15 mouse cellular contexts compared by ENCODE assay signal in the genomic region with DNA sequence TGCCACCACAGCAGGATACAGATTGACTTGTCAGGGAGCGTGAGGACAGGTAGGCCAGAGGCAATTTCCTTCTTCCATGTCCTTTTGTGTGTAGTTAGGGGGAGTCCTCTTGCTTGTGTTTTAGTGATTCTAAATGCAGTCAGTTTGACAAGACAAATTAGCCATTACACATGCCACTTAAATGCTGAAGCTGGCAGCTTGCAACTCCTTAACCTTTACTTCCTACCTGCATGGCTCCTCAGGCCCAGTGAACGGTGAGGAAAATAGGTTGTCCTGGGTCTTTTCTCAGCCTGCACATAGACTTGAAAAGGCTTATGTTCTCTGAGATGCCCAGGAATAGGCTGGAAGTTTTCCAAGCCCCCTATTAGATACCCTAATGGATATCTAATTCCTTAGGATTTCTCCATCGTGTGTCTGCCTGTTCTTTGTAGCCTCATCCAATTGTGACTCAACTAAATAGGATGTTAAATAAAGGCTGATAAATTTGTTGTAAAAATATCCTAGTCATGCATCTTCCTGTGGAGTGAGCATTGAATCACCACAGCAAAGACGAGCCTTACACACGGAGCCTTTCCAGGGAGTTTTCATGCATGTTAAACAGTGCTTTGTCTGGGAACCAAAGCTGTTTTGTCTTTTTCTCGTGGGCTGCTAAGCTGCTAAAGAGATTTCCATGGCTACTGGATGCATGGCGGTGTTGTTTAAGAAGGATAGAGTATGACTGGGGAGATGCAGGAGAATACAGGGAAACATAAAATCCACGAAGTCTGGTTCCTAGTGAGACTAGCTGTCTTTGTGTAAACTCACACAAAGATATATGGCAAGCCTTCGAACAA. TPM values are rescaled to one million over a fixed set of nuclear protein-coding genes. Genes with fewer than 3 reads are reported as not detected.
A peak's percentile ranks its signal among the peaks of the same experiment; 100 is the strongest.
DNase-seq lines count a peak whose midpoint lies in the region; ATAC-seq lines count a peak whose summit lies in the region.
"Had no signal": no experiment of that assay in that cellular context is flagged by ENCODE, and none has a peak within 500 bp of the region (broad histone marks: within the 10 kb centered on the region; RNA-seq: fewer than 3 reads in every experiment).

No protein-coding gene starts in this region.

- 12% methylated on average over 9 of the region's 9 CpGs for WGBS in forebrain, embryonic 15.5 days
- 17% methylated on average over 9 of the region's 9 CpGs for WGBS in hindbrain, embryonic 16.5 days
- WGBS in midbrain, embryonic 16.5 days = 11% methylated on average over 9 of the region's 9 CpGs

- peaks cover 9% of the 10 kb centered on the region for H3K4me1 ChIP-seq in forebrain, embryonic 15.5 days
- H3K4me1 ChIP-seq in hindbrain, embryonic 16.5 days (ENCODE audit: control insufficient read depth, insufficient read depth, low read depth, low read length) = peaks cover 4% of the 10 kb centered on the region; the same call in 1 of the 2 replicates
- H3K4me1 ChIP-seq in midbrain, embryonic 16.5 days (ENCODE audit: control insufficient read depth, insufficient read depth, low read length) = peaks cover 4% of the 10 kb centered on the region
- H3K4me1 ChIP-seq: limb, embryonic 15.5 days had no signal

- H3K4me2 ChIP-seq in forebrain, embryonic 15.5 days (replicated peaks) = no peak overlapping the region
- no peak overlapping the region for H3K4me2 ChIP-seq in hindbrain, embryonic 16.5 days (ENCODE audit: low read length)
- H3K4me2 ChIP-seq in midbrain, embryonic 16.5 days (ENCODE audit: low read length) = no peak overlapping the region
- H3K4me2 ChIP-seq: limb, embryonic 15.5 days had no signal

- H3K9me3 ChIP-seq in forebrain, embryonic 15.5 days = no peaks in the 10 kb centered on the region
- no peaks in the 10 kb centered on the region for H3K9me3 ChIP-seq in hindbrain, embryonic 16.5 days (ENCODE audit: control insufficient read depth, low read length)
- no peaks in the 10 kb centered on the region for H3K9me3 ChIP-seq in midbrain, embryonic 16.5 days (replicated peaks; ENCODE audit: control insufficient read depth, low read length, poor library complexity, severe bottlenecking)
- H3K9me3 ChIP-seq: limb, embryonic 15.5 days had no signal

- ATAC-seq in forebrain, embryonic 15.5 days (replicated peaks) = peak; percentile 60; the same call in 1 of the 2 replicates
- peak; percentile 79 for ATAC-seq in hindbrain, embryonic 16.5 days
- peak; percentile 54; the same call in 1 of the 2 replicates for ATAC-seq in midbrain, embryonic 16.5 days
- ATAC-seq: liver, postnatal 0 days had no signal

- H3K9ac ChIP-seq in forebrain, embryonic 15.5 days (replicated peaks) = no peak overlapping the region
- H3K9ac ChIP-seq in hindbrain, embryonic 16.5 days (ENCODE audit: low read depth, low read length) = no peak overlapping the region
- no peak overlapping the region for H3K9ac ChIP-seq in midbrain, embryonic 16.5 days (ENCODE audit: low read depth, low read length)
- H3K9ac ChIP-seq: limb, embryonic 15.5 days; liver, postnatal 0 days had no signal

- no peak overlapping the region for H3K4me3 ChIP-seq in forebrain, embryonic 15.5 days
- H3K4me3 ChIP-seq in hindbrain, embryonic 16.5 days (ENCODE audit: low read length) = no peak overlapping the region
- no peak overlapping the region for H3K4me3 ChIP-seq in midbrain, embryonic 16.5 days (ENCODE audit: low read depth, low read length)
- H3K4me3 ChIP-seq: limb, embryonic 15.5 days had no signal

- H3K27me3 ChIP-seq in forebrain, embryonic 15.5 days = no peaks in the 10 kb centered on the region
- H3K27me3 ChIP-seq in hindbrain, embryonic 16.5 days (replicated peaks; ENCODE audit: control insufficient read depth, insufficient read depth, low read length) = no peaks in the 10 kb centered on the region
- H3K27me3 ChIP-seq in midbrain, embryonic 16.5 days (ENCODE audit: control insufficient read depth, insufficient read depth, low read depth, low read length) = peaks cover 2% of the 10 kb centered on the region
- H3K27me3 ChIP-seq: limb, embryonic 15.5 days had no signal

- peak; percentile 60 for DNase-seq in embryo, embryonic 11 days
- no peak for DNase-seq in ovary, adult 18-20 months (ENCODE audit: low spot score)
- no peak for DNase-seq in layer of hippocampus, postnatal 36 days
- DNase-seq in ovary, postnatal 10 days (ENCODE audit: low spot score) = no peak
- DNase-seq in Muller cell, postnatal 12 days (ENCODE audit: inconsistent ontology term) = no peak
- DNase-seq: cerebellum, adult 2 months; kidney, adult 9 months; liver, postnatal 0 days; lung, postnatal 4 days; right cerebral cortex, postnatal 25 days; thymus, adult 18-20 months had no signal

- peak overlapping the region; percentile 49; the same call in 1 of the 2 replicates for H3K27ac ChIP-seq in forebrain, embryonic 15.5 days (replicated peaks)
- peak overlapping the region; percentile 42; the same call in 1 of the 2 replicates for H3K27ac ChIP-seq in hindbrain, embryonic 16.5 days (ENCODE audit: low read depth, low read length)
- H3K27ac ChIP-seq in midbrain, embryonic 16.5 days (ENCODE audit: low read length) = peak overlapping the region; percentile 4; the same call in 1 of the 2 replicates
- H3K27ac ChIP-seq: limb, embryonic 15.5 days had no signal

- no peaks in the 10 kb centered on the region for H3K36me3 ChIP-seq in forebrain, embryonic 15.5 days
- no peaks in the 10 kb centered on the region for H3K36me3 ChIP-seq in hindbrain, embryonic 16.5 days (ENCODE audit: control insufficient read depth, insufficient read depth, low read length)
- no peaks in the 10 kb centered on the region for H3K36me3 ChIP-seq in midbrain, embryonic 16.5 days (ENCODE audit: control insufficient read depth, insufficient read depth, low read length)
- H3K36me3 ChIP-seq: limb, embryonic 15.5 days had no signal

RNA-seq across cellular contexts. Expression of gene Kbtbd8, which starts 57.5 kb away (rescaled TPM):
- polyA plus RNA-seq in forebrain, embryonic 15.5 days (2015; fragmentation: Nextera tagmentation; extraction: Ambion mirVana) = 5.2 and 5.8 TPM in 2 replicates
- 3.5 and 4.5 TPM in 2 replicates for polyA plus RNA-seq in hindbrain, embryonic 16.5 days (2015; fragmentation: Nextera tagmentation; extraction: Ambion mirVana)
- polyA plus RNA-seq in midbrain, embryonic 16.5 days (2015; fragmentation: Nextera tagmentation; extraction: Ambion mirVana) = 4.7 and 5.1 TPM in 2 replicates
- total RNA-seq in layer of hippocampus, postnatal 36 days (2021) = 10 to 100 TPM in 1 of 2 experiments, 1 to 10 TPM in 1; 8.1 to 10.9 TPM
